Mouse (Mus musculus) T-helper 2 cell (primary cell): ENCODE results near the gene AI467606.

Source experiments
- in situ Hi-C: fragments of 300-600 bp; cut with MboI, MseI; formaldehyde crosslinking; loops from one replicate; pipeline ENCODE4 v1.15.1; 2025; ENCODE audit warnings: high pct_unique_total_duplicates

Gene AI467606

DNA sequence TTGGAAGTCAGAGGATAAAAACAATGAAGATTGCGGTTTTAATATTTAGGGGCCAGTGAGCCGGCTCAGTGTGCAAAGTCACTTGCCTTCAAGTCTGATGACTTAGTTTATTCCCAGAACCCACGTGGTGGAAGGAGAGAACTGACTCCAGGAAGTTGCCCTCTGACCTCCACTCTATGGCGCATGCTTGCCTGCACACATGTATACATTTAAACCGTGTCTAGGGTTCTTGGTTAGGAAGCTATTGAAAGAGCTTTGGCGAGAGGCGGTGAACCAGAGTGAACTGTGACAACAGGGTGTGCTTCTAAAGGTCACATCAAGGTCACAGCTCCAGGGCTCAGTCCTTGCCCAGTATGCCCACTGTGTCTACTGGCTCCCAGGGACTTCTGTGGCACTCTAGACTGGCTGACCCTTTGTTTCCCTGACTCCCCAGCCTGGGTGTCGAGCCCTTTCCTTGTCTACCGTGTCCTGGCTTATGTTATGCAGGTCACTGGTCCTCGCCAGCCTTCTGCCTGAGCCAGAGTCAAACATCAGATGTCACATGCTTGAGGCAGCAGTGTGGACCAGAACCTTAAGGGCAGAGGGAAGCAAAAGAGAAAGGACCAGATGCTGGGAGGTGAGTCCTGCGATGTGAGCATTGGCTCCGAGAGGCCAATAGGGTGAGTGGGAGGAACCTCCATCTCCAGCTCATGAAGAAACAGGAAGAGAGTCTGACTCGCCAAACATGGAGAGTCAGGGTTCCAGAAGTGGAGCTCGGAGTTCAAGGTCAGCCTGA is 27.7 kb downstream of the AI467606 start:
- in situ Hi-C loops, result no loop called here

DNA sequence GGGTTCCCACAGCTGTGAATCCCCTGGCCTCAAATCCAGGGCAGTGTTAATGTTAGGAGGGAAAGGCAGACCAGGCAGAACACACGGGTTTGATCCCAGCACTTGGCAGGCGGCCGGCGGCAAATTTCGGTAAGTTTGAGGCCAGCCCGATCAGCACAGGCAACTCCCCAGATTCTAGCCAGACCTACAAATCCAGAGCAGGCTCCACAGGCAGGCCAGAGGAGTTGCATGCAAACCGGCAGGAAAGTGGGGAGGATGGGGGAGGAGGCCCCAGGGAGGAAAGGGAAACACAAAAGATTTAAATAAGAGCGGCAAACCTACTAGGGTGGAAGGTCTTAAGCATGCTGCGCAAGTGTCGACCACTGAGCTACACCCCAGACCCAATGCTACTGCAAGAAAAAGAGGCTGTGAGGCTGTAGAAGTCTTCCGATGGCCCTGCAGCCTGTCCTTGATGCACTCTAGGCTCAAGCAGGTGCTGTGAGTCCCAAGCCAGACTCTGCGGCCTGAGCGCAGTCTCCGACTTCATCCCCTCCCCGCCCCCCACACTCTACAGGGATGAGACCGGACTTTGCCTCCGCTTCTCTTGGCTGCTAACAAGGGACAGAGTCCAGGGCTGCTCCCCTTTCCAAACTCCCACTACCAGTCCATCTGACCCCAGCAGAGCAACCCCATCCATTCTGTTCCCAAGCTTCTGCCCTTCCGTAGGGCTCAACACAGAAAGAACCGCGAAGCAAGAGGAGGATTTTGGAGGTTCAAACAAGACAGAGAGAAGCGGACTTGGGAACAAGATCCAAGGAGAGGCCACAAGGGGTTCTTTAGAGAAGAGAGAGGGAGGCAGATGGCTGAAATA is 30.1 kb downstream of the AI467606 start:
- in situ Hi-C loops, result no loop called here

DNA sequence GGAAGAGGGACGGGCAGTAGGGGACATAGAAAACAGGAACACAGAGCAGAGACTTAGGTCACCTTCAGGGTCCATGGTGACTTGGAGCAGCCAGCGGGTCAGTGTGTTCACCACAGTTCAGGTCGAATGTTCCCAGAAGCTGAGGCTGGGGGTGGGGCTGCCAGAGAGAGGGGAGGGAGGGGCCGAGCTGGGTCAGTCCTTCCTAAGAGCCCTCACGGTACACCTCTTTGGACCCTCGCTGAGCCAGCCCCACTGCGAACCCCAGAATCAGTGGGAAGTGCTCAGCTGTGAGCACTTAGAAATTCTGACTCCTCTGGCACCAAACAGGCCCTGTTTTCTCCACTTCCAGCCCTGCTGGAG is 30.7 kb downstream of the AI467606 start, which contains the start of gene Qprt:
Qprt (minus strand) TSS at position 316 of the 360 bp plus-strand sequence.
- in situ Hi-C loops, result no loop called here

DNA sequence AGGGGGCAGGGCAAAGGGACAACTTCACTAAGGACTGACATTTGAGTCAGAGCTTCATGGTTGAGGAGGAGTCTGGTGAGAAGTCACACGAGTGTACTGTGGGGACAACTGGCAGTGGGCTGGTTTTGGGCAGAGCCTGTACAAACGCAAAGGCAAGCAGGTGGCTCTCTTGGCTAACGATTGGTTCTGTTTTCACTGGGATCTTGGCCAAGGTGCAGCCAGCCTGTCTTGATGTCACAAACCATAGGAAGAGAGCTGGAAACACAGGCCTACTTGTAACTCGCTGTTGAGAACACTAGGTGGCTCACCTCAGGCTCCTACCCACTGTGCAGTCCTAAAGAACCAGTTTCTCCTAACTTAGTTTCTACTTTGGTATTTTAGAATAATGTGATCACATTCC is 38.5 kb downstream of the AI467606 start:
- in situ Hi-C loops, result no loop called here

DNA sequence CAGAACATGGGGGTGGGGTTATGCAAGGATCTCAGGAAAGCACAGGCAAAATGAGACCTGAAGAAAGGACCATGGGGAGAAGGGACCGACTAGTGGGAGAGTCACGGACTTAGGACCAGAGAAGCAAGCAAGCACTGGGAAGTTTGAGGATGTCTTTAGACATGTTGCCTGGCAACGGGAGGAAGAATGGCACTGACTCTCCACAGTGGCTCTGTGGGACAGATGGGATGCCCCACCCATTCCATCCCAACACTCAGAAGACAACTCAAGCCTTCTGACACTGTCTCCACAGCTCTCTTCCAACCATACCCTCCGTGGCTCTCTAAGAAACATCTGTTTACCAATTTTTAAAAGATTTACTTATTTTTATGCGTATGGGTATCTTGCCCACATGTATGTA is 42.0 kb downstream of the AI467606 start:
- in situ Hi-C loops, result no loop called here

DNA sequence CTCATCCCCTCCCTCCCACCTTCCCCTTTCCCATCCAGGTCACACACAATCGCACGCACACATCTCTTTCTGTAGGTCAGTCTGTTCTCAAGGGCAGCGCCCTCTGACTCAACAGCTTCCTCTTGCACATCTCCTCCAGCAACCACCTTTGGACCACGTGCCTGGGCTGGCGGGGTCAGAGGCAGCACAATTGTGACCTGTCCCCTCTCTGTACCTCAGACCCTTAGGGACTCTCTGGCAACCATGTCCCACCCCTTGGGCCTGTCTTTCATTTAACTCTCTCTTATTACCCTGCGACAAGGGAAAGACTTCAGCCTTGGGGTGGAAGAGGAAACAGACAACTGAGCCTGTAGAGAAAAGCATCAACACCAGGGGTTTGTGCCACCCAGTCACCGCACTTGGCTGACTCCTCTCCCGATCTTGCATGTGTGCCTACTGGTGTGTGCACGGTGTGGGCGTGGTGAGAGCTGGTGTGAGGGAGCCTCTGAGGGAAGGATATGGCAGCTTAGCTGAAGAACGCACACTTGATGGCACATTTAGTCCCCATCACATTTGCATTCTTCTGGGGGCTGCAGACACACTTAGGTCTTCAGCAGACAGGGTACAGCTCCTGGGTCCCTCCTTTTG is 43.8 kb downstream of the AI467606 start:
- in situ Hi-C loops, result loop anchor here (5.0 kb wide), 1 partner anchor 47 kb away; no protein-coding TSS in a partner anchor

DNA sequence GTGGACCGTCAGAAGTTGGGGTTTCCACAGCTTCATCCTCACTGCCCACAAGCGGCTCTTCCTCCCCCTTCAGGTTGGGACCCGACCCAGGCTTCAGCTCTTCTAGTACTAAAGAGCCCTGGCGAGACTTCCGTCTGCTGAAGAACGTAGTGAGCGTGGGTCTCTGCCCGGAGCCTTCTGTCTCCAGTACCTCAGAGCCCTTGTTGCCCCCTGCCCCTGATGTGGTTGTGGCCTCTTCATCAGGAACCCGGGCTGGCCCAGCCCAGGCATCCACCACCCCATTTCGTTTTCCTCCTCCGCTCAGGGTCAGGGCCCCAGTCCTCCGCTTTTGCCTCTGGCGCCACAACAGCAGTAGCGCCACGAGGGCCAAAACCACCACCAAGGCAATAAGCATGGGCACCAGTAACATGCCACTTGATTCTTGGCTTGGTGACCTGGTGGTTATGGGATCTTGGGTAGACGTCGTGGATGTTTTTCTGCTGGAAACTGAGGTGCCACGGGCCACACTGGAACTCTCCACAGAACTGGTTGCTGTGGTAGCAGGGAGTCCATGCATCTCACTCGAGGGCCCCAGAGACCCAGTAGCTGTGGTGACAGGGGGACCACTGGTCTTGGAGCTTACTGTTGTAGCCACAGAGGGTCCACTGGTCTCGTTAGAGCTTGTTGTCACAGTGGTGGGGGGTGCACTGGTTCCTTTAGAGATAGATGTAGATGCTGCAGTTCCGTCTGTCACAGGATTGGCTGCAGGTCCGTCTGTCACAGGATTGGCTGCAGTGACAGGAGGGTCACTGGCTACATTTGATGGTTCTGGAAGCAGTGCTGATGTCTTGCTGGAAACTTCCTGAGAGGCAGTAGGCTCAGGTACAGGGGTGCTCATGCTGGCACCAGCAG is 45.3 kb downstream of the AI467606 start:
- in situ Hi-C loops, result loop anchor here (5.0 kb wide), 1 partner anchor 46 kb away; no protein-coding TSS in a partner anchor

DNA sequence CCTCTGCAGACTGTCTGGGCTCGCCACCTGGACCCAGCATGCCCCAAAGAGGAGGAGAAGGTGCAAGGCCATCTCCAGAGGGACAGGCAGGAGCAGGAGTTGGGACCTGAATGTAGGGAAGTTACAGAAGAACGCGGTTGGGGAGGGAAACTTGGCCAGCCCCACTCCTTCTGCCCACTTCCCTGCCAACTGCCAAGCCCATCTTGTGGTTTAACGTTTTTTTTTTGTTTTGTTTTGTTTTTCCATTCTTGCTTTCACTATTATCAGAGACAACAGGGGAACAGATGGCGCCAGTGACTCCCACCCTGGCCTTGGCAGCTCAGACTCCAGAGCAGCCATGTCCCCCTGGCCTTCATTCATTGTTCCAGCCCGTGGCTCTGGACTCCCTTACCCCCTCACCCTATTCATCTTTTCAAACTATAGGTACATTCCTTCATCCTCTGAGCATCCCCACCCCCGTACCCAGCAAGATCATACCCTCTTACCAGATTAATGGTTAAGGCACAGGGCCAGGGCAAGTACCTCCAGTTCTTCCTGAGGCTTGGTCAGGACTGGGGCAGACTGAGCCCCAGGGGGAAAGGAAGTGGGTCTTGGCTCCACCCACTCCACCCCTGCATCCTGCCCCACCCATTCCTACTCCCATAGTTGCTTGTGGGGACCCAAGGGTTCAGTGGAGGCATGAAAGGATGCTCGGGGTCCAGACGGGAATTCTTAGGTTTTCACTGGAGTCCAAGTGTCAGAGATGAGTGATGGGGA is 46.3 kb downstream of the AI467606 start, which contains the start of gene Spn:
Spn (minus strand) TSS at position 562 of the 756 bp plus-strand sequence.
- in situ Hi-C loops, result loop anchor here (5.0 kb wide), 1 partner anchor 45 kb away; no protein-coding TSS in a partner anchor

DNA sequence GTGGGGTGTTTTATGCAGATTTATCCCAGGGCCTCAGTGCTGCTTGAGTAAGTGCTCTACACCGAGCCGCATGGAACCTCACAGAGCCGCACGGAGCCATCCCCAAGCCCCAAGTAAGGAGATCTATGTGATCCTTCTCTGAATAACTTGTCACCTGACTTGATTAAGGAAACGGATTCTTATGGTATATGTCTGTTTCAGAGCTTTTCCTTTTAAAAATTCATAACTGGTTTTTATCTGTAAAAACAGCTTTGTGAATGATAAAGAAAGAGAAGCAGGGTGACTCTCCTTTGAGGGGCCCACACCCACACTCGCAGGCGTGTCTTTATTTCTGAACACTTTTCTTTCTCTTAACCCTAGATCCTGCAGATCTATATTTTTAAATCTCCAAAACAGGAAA is 47.9 kb downstream of the AI467606 start:
- in situ Hi-C loops, result loop anchor here (5.0 kb wide), 1 partner anchor 43 kb away; no protein-coding TSS in a partner anchor

DNA sequence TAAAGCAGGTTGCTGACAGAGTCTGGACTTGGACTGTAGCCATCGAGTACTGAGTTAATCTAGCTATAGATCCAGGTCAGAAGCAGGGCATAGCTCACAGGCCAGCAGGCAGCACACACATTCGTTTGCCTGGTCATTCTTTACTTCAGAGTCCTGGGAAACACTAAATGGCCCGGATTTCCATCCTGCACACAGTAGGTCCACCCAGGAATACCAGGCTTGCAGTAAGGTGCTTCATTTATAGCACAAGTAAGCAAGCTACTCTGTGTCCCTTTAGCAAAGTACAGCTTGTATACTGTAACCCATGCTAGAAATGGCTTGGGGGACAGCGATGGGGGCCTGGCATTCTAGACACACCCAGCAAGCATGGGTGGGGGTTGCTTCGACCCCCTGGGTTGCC is 48.4 kb downstream of the AI467606 start:
- in situ Hi-C loops, result loop anchor here (5.0 kb wide), 1 partner anchor 43 kb away; no protein-coding TSS in a partner anchor

DNA sequence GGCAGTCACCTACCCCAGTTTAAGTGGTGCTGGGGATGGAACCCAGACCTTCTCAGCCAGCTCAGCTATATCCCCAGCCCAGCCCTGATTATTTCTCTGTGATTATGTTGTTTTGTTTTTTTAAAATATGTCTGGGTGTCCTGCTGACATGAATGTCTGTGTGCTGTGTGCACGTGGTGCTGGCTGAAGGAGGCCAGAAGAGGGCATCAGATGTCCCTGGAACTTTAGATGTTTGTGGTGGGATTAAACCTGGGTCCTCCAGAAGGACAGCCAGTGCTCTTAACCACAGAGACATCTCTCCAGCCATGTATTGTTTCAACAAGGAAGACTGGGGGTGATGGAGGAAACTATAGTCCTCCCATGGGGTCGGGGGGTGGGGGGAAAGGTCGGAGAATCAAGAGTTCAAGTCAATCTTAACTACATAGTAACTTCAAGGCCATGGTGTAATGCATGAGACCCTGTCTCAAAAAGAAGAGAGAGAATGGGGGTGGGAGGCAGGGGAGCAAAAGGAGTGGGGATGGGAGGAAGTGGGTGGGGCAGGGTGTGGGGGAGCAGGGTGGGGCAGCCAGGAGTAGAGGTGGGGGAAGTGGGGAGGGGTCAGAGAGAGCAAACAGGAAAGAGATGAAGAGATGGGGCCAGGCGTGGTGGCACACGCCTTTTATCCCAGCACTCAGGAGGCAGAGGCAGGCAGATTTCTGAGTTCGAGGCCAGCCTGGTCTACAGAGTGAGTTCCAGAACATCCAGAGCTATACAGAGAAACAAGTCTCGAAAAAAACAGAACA is 49.7 kb downstream of the AI467606 start:
- in situ Hi-C loops, result no loop called here

DNA sequence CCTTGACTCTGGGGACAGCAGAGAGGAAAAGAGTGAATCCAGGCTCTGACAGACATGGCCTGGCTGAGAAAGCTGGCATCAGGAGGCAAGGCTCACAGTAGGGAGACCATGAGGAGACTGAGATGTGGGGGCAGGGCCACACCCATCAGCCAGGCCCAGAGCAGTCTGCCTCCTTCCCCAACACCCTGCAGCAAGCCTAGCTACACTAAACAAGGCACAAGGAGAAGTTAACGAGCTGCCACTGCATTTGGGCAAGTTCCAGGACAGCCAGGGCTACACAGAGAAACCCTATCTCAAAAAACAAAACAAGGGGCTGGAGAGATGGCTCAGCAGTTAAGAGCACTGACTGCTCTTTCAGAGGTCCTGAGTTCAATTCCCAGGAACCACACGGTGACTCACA is 51.1 kb downstream of the AI467606 start:
- in situ Hi-C loops, result no loop called here

DNA sequence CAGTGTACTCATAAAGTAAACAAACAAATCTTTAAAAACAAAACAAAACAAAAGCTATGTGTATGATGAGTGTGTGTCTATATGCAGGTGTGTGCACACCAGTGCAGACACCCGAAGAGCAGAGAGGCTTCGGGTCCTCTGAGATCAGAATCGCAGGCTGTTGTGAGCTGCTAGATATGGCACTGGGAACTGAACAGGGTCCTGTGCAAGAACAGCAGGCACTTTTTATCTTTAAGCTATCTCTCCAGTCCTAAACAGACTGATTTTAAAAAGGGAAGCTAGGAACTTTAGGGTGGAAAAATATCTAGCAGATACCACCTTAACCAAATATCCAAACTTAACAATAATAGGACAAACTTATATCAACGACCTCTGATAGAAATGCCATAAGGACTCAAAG is 51.5 kb downstream of the AI467606 start:
- in situ Hi-C loops, result no loop called here
